Mouse (Mus musculus) stomach, embryonic 16.5 days (tissue): ENCODE results near the gene Arid3a. TPM values are rescaled to one million over a fixed set of nuclear protein-coding genes. Genes with fewer than 3 reads are reported as not detected.
"Not testable (repeated sequence)": the region's sequence is repeated elsewhere in the genome, so short reads cannot be mapped to it uniquely, and the experiment has no call there.

Experiments
- ATAC-seq: fragments of 200-750 bp; cut with Nextera tagmentation; 2 replicates; pipeline ENCODE4 v1.8.0; 2017; ENCODE audit warnings: moderate number of reproducible peaks, moderate TSS enrichment; ENCODE audit not compliant: insufficient read depth, low FRiP score
- H3K27ac ChIP-seq: fragments of 300-500 bp; sonication (generic); 2 replicates; pipeline ENCODE4 v1.5.1; 2014; ENCODE audit warnings: low read length
- H3K27me3 ChIP-seq: fragments of 300-500 bp; sonication (generic); 2 replicates; pipeline ENCODE4 v1.6.1; 2014; ENCODE audit warnings: low read length, control low read depth, mixed read lengths; ENCODE audit not compliant: control insufficient read depth, insufficient read depth
- H3K36me3 ChIP-seq: fragments of 300-500 bp; sonication (generic); 2 replicates; pipeline ENCODE4 v1.6.1; 2014; ENCODE audit warnings: low read length; ENCODE audit not compliant: control insufficient read depth, insufficient read depth
- H3K4me1 ChIP-seq: fragments of 300-500 bp; sonication (generic); 2 replicates; pipeline ENCODE4 v1.6.1; 2014; ENCODE audit warnings: low read length, control low read depth, mixed read lengths; ENCODE audit not compliant: control insufficient read depth, insufficient read depth
- H3K4me2 ChIP-seq: fragments of 300-500 bp; sonication (generic); 2 replicates; pipeline ENCODE4 v1.6.1; 2014; ENCODE audit warnings: low read depth, low read length, mixed read lengths
- H3K4me3 ChIP-seq: fragments of 300-500 bp; sonication (generic); replicated peaks from 2 replicates; pipeline ENCODE4 v1.5.1; 2014; ENCODE audit warnings: mild to moderate bottlenecking, low read length
- H3K9ac ChIP-seq: fragments of 300-500 bp; sonication (generic); 2 replicates; pipeline ENCODE4 v1.6.1; 2014; ENCODE audit warnings: low read length
- H3K9me3 ChIP-seq: fragments of 300-500 bp; sonication (generic); replicated peaks from 2 replicates; pipeline ENCODE4 v1.6.1; 2016; ENCODE audit warnings: low read length, control low read depth; ENCODE audit not compliant: control insufficient read depth
- WGBS: fragments of 180-500 bp; shearing (Covaris S2); extraction: QIAGEN DNeasy Blood & Tissue Kit; methylation state at CpG from one replicate; pipeline ENCODE4 v1.1.7; 2014; 5-methylcytosine and 5-hydroxymethylcytosine counted together
- polyA plus RNA-seq: library from polyadenylated mRNA; unstranded; fragments of >200 nt; fragmentation: Nextera tagmentation; extraction: Ambion mirVana; gene quantifications from 2 replicates; pipeline ENCODE4 v1.2.1, GENCODE M21; 2015

Gene Arid3a
- polyA plus RNA-seq, 1 experiment from 2014 or later = 5.2 TPM

GRCm38 (mm10) chr10:79886054-79886453, 40.8 kb upstream of the Arid3a start, which contains the start of gene Elane:
TSS of gene Elane (plus strand) at chr10:79886247.
- Histone ChIP-seq H3K4me2 (no peak within 1 kb of the TSS), H3K9me3 (no peaks in the 10 kb centered on the region), H3K27ac (no peak within 1 kb of the TSS), H3K4me3 (no peak within 1 kb of the TSS), H3K27me3 (no peaks in the 10 kb centered on the region), H3K4me1 (no peaks in the 10 kb centered on the region), H3K36me3 (no peaks in the 10 kb centered on the region), H3K9ac (no peak within 1 kb of the TSS)
- 85% methylated on average over 6 of the region's 6 CpGs for WGBS
- no peak for ATAC-seq

- Histone ChIP-seq H3K4me3 (no peak overlapping the region), H3K4me2 (no peak overlapping the region), H3K4me1 (no peaks in the 10 kb centered on the region), H3K27ac (no peak overlapping the region), H3K27me3 (no peaks in the 10 kb centered on the region), H3K9ac (no peak overlapping the region), H3K9me3 (no peaks in the 10 kb centered on the region), H3K36me3 (no peaks in the 10 kb centered on the region)
- 77% methylated on average over 8 of the region's 8 CpGs for WGBS
- no peak for ATAC-seq
Measured at GRCm38 (mm10) chr10:79886611-79887010, 40.2 kb upstream of the Arid3a start.

- H3K27ac ChIP-seq = no peak overlapping the region
- WGBS = 42% methylated on average over 2 of the region's 2 CpGs
- no peak overlapping the region for H3K9ac ChIP-seq
- no peak overlapping the region for H3K4me2 ChIP-seq
- ATAC-seq = no peak
- H3K4me3 ChIP-seq = no peak overlapping the region
- H3K27me3 ChIP-seq = no peaks in the 10 kb centered on the region
- no peaks in the 10 kb centered on the region for H3K36me3 ChIP-seq
- no peaks in the 10 kb centered on the region for H3K9me3 ChIP-seq
- H3K4me1 ChIP-seq = no peaks in the 10 kb centered on the region
Measured at GRCm38 (mm10) chr10:79889386-79889785, 37.5 kb upstream of the Arid3a start.

GRCm38 (mm10) chr10:79890670-79891069, 36.2 kb upstream of the Arid3a start, which contains the start of gene Cfd:
TSS of gene Cfd (plus strand) at chr10:79890853.
- no peaks in the 10 kb centered on the region for H3K9me3 ChIP-seq
- H3K27me3 ChIP-seq = no peaks in the 10 kb centered on the region
- WGBS = 49% methylated on average over 5 of the region's 5 CpGs
- H3K9ac ChIP-seq = no peak within 1 kb of the TSS; the same call in 1 of the 2 replicates
- H3K4me2 ChIP-seq = no peak within 1 kb of the TSS
- H3K4me1 ChIP-seq = no peaks in the 10 kb centered on the region
- no peak for ATAC-seq
- no peak within 1 kb of the TSS for H3K27ac ChIP-seq
- H3K36me3 ChIP-seq = peaks cover 5% of the 10 kb centered on the region; the same call in 1 of the 2 replicates
- no peak within 1 kb of the TSS for H3K4me3 ChIP-seq

GRCm38 (mm10) chr10:79892451-79893118, 34.3 kb upstream of the Arid3a start:
- H3K36me3 ChIP-seq, H3K4me2 ChIP-seq, H3K4me3 ChIP-seq, H3K27ac ChIP-seq, H3K9ac ChIP-seq, H3K27me3 ChIP-seq, H3K4me1 ChIP-seq, H3K9me3 ChIP-seq: not testable (repeated sequence)
- 44% methylated on average over 22 of the region's 22 CpGs for WGBS
- ATAC-seq = peak; percentile 41; the same call in 1 of the 2 replicates

GRCm38 (mm10) chr10:79896306-79896705, 30.5 kb upstream of the Arid3a start:
- Histone ChIP-seq H3K27me3 (no peaks in the 10 kb centered on the region), H3K9ac (no peak overlapping the region), H3K36me3 (peaks cover 7% of the 10 kb centered on the region; the same call in 1 of the 2 replicates), H3K9me3 (no peaks in the 10 kb centered on the region), H3K4me3 (no peak overlapping the region), H3K4me1 (no peaks in the 10 kb centered on the region), H3K4me2 (no peak overlapping the region), H3K27ac (no peak overlapping the region)
- no peak for ATAC-seq
- 89% methylated on average over 16 of the region's 16 CpGs for WGBS

- no peaks in the 10 kb centered on the region for H3K9me3 ChIP-seq
- no peak overlapping the region for H3K4me3 ChIP-seq
- H3K36me3 ChIP-seq = peaks cover 7% of the 10 kb centered on the region
- H3K4me1 ChIP-seq = no peaks in the 10 kb centered on the region
- 86% methylated on average over 13 of the region's 13 CpGs for WGBS
- no peaks in the 10 kb centered on the region for H3K27me3 ChIP-seq
- no peak overlapping the region for H3K4me2 ChIP-seq
- H3K9ac ChIP-seq = no peak overlapping the region
- no peak for ATAC-seq
- H3K27ac ChIP-seq = no peak overlapping the region
Measured at GRCm38 (mm10) chr10:79896814-79897213, 30.0 kb upstream of the Arid3a start.

- Histone ChIP-seq H3K4me2 (no peak overlapping the region), H3K27ac (no peak overlapping the region), H3K4me3 (no peak overlapping the region), H3K9me3 (no peaks in the 10 kb centered on the region), H3K4me1 (no peaks in the 10 kb centered on the region), H3K36me3 (peaks cover 10% of the 10 kb centered on the region), H3K9ac (no peak overlapping the region; the same call in 1 of the 2 replicates), H3K27me3 (no peaks in the 10 kb centered on the region)
- ATAC-seq = 0 out of 2 replicates have a peak, but pooled peaks have one; percentile 12
- WGBS = 45% methylated on average over 20 of the region's 20 CpGs
Measured at GRCm38 (mm10) chr10:79897316-79898245, 29.3 kb upstream of the Arid3a start.

- Histone ChIP-seq H3K27me3 (no peaks in the 10 kb centered on the region), H3K4me1 (no peaks in the 10 kb centered on the region), H3K9me3 (no peaks in the 10 kb centered on the region), H3K4me3 (no peak overlapping the region), H3K4me2 (no peak overlapping the region), H3K27ac (no peak overlapping the region), H3K36me3 (peaks cover 24% of the 10 kb centered on the region), H3K9ac (no peak overlapping the region)
- no peak for ATAC-seq
- 72% methylated on average over 2 of the region's 2 CpGs for WGBS
Measured at GRCm38 (mm10) chr10:79900951-79901410, 25.9 kb upstream of the Arid3a start.
